Mouse (Mus musculus): ENCODE measurements at regions not wholly inside any gene's neighbourhood (a gene's known extent, or its start where the extent isn't known, plus 50 kb on each side); places are given as distances from the start of the nearest gene placed in this dataset.

GRCm38 (mm10) chr2:133362693-133363443, 189.1 kb upstream of the Bmp2 start:
- DNase-seq (ENCODE audit: low spot score), result no peak

GRCm38 (mm10) chr2:133371490-133372215, 180.3 kb upstream of the Bmp2 start:
- DNase-seq (ENCODE audit: low spot score), result no peak

DNA sequence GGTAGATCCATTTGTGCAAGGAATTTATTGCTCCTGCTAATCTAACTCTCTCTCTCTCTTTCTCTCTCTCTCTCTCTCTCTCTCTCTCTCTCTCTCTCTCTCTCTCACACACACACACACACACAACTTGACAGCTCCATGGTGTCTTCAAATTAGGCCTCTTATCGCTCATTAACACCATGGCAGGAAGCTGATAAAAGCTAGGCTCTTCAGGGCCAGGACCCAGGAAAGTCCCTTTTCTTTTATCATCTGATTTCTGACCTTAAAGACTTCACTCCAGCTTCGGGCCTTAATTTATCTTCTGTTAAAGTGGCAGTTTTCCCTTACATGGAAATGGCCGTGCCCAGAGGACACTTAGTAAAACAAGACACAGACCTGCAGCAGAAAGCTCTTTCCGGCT, 178.4 kb upstream of the Bmp2 start:
- no peak for DNase-seq (ENCODE audit: low spot score)

DNA sequence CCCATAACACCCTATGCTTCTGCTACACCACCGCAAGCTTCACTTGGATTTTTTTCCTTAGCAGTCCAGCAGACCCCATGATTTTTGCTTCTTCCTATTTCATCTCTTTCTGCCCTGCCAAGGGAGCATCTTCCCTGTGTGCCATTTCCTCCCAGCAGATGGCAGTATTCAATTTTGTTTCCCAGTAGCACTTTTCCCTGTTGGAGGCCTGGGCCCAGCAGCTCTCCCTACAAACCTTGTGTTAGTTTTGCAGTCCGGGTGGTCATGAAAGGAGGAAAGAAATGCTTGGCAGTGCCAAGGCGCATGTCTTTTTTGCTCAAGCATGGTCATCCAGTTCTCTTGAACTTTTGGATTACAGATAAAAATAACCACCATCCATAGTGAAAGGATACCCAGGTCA, 170.9 kb upstream of the Bmp2 start:
- no peak for DNase-seq (ENCODE audit: low spot score)

GRCm38 (mm10) chr2:133383135-133383920, 168.6 kb upstream of the Bmp2 start:
- DNase-seq (ENCODE audit: low spot score), result no peak

DNA sequence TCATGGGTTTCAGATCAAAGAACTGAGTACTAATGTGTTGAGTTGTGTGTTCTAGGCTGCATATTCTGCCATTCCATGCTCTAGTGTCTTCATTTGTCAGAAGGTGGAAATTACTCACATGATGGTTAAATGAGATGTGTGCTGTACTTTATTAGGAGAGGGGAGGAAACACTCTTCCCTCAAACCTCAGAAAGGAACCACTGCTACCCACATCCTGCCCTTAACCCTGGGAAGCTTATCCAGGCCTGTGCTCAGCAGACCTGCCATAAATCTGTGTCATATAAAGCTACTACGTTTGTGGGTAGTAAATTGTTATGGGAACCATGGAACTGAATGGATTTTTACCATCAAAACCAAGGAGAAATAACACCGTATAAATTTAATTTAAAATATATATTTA, 166.7 kb upstream of the Bmp2 start:
- DNase-seq (ENCODE audit: low spot score), result no peak

GRCm38 (mm10) chr2:133387349-133387748, 164.6 kb upstream of the Bmp2 start:
- DNase-seq (ENCODE audit: low spot score), result no peak

DNA sequence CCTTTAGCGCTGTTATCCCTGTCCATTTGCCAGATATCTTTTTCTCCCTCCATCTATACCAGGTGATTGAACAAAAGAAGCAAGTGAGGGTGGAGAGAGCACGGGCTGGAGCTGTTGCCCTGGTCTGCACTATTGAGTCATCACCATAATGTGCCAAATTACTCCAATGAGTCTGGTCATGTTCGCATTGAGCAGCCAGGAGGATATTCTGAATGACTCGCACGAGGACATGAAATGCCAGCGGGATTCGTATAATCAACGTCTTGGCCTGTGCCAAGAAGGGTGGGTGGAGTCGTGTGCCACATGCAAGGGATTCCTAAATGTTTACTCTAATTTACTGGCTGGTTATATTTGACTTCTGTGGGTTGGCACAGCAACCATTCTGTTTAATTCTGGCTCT, 159.7 kb upstream of the Bmp2 start:
- DNase-seq (ENCODE audit: low spot score), result no peak

DNA sequence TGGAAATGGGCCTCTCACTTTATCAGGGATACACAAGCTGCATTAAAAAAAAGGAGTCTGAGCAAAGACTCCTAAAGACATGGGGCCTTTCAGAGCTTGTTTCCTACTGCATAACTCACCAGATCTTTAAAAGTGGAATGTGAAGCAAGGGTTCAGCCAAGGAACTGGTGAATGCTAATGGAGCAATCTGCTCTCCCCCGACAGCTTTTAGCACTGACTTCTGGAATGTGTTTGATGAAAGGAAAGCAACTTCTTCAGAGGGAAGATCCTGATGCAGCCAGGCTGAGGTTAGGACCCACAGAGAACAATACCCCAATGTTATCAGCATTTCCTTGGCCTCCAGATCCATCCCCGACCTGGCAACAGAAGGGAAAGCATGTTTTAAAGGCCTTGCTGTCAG, 154.4 kb upstream of the Bmp2 start:
- DNase-seq (ENCODE audit: low spot score), result no peak

DNA sequence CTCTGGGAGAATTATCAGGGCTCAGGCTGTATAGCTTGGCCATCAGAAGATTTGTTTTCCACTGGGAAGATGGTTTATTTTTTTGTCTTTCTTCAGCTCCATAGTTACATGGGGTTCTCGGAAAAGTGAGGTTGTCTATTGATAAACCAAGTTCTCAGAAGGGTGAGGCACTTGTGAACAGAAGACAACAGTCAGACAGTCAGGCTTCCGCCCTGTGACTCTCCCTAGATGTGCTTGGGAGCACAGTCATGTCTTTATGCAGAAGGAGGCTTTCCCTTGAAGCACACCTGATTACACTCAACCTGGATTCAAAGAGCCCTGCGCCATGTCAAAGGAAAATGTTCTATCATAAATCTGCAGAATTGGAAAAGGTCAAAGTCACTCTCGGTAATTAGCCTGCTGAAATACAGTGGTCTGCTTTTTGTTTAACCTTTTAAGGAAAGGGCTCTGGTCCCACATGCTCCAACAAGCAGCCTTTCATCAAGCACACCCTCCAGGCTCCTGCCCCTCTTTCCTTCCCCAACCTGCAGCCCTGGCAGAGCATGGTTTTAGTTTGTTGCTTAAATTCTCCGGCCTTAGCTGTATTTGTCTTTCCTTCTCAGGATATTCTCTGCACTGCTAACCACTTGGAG, 152.8 kb upstream of the Bmp2 start:
- DNase-seq (ENCODE audit: low spot score), result no peak

DNA sequence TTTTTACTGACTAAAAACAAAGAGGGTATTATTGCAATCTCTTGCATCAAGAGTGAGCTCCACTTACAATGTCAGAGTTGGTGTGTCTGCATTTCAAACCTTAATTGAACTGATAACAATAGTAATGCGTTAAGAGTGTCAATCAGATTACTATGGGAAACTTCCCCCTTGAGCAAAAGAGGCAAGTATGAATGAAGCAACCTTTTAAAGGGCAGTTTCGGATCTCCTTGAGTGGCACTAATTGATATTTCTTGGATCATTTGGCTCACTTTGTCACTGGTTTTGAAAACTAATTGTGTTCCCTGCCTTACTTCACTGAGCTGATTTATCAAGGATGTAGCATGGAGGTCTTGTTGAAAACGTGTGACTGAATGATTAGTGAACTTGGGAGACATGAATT, 151.0 kb upstream of the Bmp2 start:
- DNase-seq (ENCODE audit: low spot score), result no peak

DNA sequence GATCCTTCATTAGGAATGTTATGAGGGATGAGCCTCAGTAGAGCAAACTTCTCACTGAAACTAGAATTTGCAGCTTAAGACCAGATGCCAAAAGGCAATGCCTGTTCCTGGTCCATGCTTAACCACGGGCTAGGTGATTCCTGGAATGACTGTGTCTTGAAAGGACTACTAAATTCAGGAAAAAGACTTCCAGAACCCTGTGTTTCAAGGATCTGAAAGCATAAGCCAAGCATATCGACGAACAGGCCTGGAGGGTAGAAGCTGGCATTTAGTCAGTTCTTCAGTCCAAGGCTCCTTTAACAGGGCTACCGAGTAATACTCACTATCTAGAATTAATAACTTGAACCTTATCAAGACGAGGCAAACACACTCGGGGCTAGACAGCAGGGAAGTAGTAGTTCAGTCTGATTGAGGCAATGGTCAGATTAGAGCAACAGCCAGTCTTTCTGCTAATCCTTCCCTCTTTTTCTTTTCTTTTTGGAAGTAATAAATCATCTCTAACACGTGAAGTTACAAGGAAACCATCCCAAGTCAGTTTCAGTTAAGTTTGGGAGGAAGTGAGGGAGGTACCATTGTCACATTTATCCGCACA, 134.9 kb upstream of the Bmp2 start:
- no peak for DNase-seq (ENCODE audit: low spot score)

DNA sequence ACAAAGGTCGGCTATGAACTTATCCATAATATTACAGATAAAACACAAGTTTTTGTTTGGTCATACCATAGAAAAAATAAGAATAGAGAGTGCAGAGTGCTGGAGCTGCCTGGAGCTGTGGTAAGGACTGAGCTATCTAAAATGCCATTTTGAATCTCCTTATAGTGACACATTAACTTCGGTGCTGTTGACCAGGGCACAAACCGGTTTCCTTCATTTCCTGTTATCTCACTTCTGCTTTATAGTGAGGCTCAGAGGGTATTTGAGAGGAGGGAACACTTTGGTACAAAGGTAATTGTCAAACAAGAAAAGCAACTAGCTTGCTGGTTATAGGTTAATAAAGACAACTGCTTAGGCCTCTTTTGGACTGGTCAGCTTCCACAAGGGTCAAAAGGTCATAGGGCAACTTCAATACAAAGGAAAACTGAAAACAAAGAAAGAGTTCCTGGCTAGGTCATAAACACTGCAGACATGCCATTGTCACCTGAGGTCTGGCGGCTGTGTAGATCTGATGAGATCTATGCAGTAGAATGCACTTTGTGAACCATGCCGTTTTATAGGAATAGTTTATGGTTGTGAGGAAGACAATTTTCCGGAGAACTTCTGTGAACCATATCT, 132.2 kb upstream of the Bmp2 start:
- DNase-seq (ENCODE audit: low spot score), result no peak

DNA sequence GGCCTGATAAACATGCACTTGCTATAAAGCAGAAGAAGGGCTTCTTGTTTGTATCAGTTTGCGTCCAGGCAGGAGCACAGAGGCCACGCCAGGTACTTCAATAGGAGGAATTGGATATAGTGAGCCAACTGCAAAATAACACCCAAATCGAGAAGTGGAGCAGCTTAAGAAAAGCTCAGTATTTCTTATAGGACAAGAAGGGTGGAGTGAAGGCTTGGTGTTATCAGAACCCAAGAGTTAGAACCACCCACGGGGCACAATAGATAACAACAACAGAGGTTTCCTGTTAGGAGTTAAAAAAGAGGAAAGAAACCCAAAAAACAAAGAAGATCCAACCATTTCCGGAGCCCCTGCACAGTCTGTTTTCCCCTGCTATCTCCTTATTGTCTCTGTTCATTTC, 126.4 kb upstream of the Bmp2 start:
- no peak for DNase-seq (ENCODE audit: low spot score)

GRCm38 (mm10) chr2:133427039-133427438, 124.9 kb upstream of the Bmp2 start:
- no peak for DNase-seq (ENCODE audit: low spot score)

GRCm38 (mm10) chr2:133429369-133430062, 122.4 kb upstream of the Bmp2 start:
- DNase-seq (ENCODE audit: low spot score), result no peak

DNA sequence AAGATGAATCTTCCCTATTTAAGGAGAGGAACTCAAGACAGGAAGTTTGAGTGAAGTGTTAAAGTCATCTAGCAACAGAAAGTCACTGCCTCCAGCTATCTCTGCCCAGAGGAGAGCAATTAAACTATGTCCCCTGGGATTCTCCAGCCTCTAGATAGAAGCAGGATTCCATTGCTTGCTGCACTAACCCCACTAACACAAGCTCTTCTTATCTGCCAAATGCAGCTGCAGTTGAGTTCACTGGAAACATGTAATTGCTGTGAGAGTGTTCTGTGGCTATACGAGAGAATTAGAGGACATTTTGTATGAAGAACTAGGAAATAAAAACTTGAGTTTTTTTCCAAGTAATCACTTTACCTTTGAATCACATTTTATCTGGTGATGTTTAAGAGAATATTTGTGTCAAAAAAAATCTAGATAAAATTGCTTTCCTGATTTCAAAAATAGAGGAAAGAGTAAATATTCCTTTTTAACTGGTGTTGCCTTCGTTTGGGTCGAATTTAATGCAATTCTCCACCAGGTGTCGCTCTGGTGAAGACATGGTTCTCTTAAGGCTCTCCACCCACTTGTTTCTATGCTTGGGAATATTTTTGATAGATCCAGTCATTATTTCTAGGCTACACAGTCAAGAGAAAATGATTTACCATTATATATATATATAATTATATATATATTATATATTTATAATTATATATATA, 121.1 kb upstream of the Bmp2 start:
- no peak for DNase-seq (ENCODE audit: low spot score)

- DNase-seq (ENCODE audit: low spot score), result no peak
Observed at GRCm38 (mm10) chr2:133432141-133432813, 119.7 kb upstream of the Bmp2 start.

DNA sequence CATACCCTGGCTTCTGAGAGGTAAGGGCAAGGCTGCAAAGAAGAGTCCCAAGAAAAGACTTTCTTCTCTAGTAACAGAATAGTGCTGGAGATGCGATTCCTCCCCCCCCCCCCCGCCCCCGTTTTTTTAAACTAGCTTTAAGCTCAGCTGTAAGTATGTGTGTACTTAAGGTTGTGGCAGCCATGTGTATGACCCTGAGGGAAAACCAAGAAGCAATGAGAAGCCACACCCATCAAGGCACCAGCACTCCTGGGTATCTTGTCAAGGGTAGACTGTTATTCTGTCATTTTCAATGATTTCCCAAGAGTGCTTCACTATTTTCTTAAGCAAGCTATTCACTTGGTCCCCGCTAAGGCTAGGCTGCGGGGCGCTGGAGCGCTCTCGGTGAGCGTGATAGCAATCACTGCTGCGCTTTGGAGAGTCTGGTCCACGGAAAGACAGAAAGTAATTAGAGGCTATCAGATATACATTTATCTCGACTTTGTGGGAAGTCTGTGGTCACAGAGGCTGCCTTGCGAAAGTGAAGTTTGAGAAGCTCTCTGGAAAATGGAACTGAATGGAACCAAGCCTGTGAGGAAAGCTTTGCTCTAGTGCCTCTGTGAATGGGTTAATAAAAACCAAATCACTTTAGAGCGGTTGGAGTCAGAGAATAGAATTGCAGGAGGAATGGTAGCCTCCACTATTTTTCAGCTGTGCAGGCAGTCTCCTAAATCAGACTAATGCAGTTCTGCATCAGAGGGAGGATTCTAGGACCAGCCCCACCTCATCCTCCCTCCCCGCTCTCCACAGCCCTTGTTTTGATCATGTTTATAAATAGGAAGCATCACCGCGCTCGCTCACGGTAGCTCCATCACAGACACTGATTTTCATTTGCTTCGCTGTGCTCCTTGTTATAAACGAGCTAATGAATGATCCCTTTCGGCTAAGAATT, 114.8 kb upstream of the Bmp2 start:
- no peak for DNase-seq (ENCODE audit: low spot score)
